Mouse (Mus musculus): ENCODE measurements around the gene Doc2g. TPM values are rescaled to one million over a fixed set of nuclear protein-coding genes. Genes with fewer than 3 reads are reported as not detected.
A peak's percentile ranks its signal among the peaks of the same experiment; 100 is the strongest.
"Not testable (repeated sequence)": the region's sequence is repeated elsewhere in the genome, so short reads cannot be mapped to it uniquely, and the experiment has no call there.

The Doc2g gene
- polyA plus RNA-seq, 1 experiment = 2.1 TPM

- Histone ChIP-seq H3K4me3 (ENCODE audit: insufficient read depth, low read length) (no peak overlapping the region), H3K27ac (ENCODE audit: insufficient read depth, low read length) (no peak overlapping the region), H3K4me1 (ENCODE audit: control insufficient read depth, insufficient read depth, low read length) (no peaks in the 10 kb centered on the region)
- no peak for TF ChIP-seq CTCF (IDR thresholded peaks at IDR 0.05; ENCODE audit: borderline replicate concordance, insufficient read depth, low read length)
- no peak for TF ChIP-seq POLR2A (IDR thresholded peaks at IDR 0.05; ENCODE audit: low read depth, low read length)
Observed at GRCm38 (mm10) chr19:4032668-4033067, 29.6 kb downstream of the Doc2g start.

- no peak for TF ChIP-seq POLR2A (IDR thresholded peaks at IDR 0.05; ENCODE audit: low read depth, low read length)
- TF ChIP-seq CTCF (IDR thresholded peaks at IDR 0.05; ENCODE audit: borderline replicate concordance, insufficient read depth, low read length) = no peak
- Histone ChIP-seq H3K27ac (ENCODE audit: insufficient read depth, low read length) (no peak overlapping the region), H3K4me3 (ENCODE audit: insufficient read depth, low read length) (no peak overlapping the region), H3K4me1 (ENCODE audit: control insufficient read depth, insufficient read depth, low read length) (no peaks in the 10 kb centered on the region)
Observed at GRCm38 (mm10) chr19:4033298-4033697, 30.2 kb downstream of the Doc2g start.

- Histone ChIP-seq H3K4me1 (ENCODE audit: control insufficient read depth, insufficient read depth, low read length) (no peaks in the 10 kb centered on the region), H3K27ac (ENCODE audit: insufficient read depth, low read length) (no peak overlapping the region), H3K4me3 (ENCODE audit: insufficient read depth, low read length) (no peak overlapping the region)
- TF ChIP-seq POLR2A (IDR thresholded peaks at IDR 0.05; ENCODE audit: low read depth, low read length) = no peak
- TF ChIP-seq CTCF (IDR thresholded peaks at IDR 0.05; ENCODE audit: borderline replicate concordance, insufficient read depth, low read length) = no peak
Observed at GRCm38 (mm10) chr19:4033742-4034141, 30.6 kb downstream of the Doc2g start.

GRCm38 (mm10) chr19:4036327-4037045, 33.4 kb downstream of the Doc2g start:
- H3K4me3 ChIP-seq (ENCODE audit: insufficient read depth, low read length) = no peak overlapping the region; the same call in 1 of the 2 replicates
- no peak overlapping the region for H3K27ac ChIP-seq (ENCODE audit: insufficient read depth, low read length)
- TF ChIP-seq CTCF (IDR thresholded peaks at IDR 0.05; ENCODE audit: borderline replicate concordance, insufficient read depth, low read length) = no peak
- TF ChIP-seq POLR2A (IDR thresholded peaks at IDR 0.05; ENCODE audit: low read depth, low read length) = no peak
- H3K4me1 ChIP-seq (ENCODE audit: control insufficient read depth, insufficient read depth, low read length) = no peaks in the 10 kb centered on the region

- not testable (repeated sequence) for H3K4me1 ChIP-seq (ENCODE audit: control insufficient read depth, insufficient read depth, low read length)
- peak overlapping the region; percentile 73 for H3K4me3 ChIP-seq (ENCODE audit: insufficient read depth, low read length)
- 0 out of 2 replicates have a peak overlapping the region, but pooled peaks have one; percentile 17 for H3K27ac ChIP-seq (ENCODE audit: insufficient read depth, low read length)
Observed at GRCm38 (mm10) chr19:4037154-4037787, 34.2 kb downstream of the Doc2g start.

- H3K4me1 ChIP-seq (ENCODE audit: control insufficient read depth, insufficient read depth, low read length) = no peaks in the 10 kb centered on the region
- TF ChIP-seq CTCF (IDR thresholded peaks at IDR 0.05; ENCODE audit: borderline replicate concordance, insufficient read depth, low read length) (no peak), POLR2A (IDR thresholded peaks at IDR 0.05; ENCODE audit: low read depth, low read length) (peak; percentile 98)
Observed at GRCm38 (mm10) chr19:4037788-4038232, 34.7 kb downstream of the Doc2g start, which contains the start of gene Gstp1. Gene Gstp1, minus strand, starts transcription at chr19:4037985.

GRCm38 (mm10) chr19:4040941-4041340, 37.8 kb downstream of the Doc2g start:
- not testable (repeated sequence) for H3K27ac ChIP-seq (ENCODE audit: insufficient read depth, low read length); H3K4me3 ChIP-seq (ENCODE audit: insufficient read depth, low read length); H3K4me1 ChIP-seq (ENCODE audit: control insufficient read depth, insufficient read depth, low read length)

More at GRCm38 (mm10) chr19:4037788-4038232, 34.7 kb downstream of the Doc2g start, which contains the start of gene Gstp1:
- Histone ChIP-seq H3K4me3 (ENCODE audit: insufficient read depth, low read length) (peak within 1 kb of the TSS; percentile 73), H3K27ac (ENCODE audit: insufficient read depth, low read length) (peak within 1 kb of the TSS; percentile 49; the same call in 1 of the 2 replicates)

GRCm38 (mm10) chr19:4041500-4041899, 38.4 kb downstream of the Doc2g start:
- H3K4me1 ChIP-seq (ENCODE audit: control insufficient read depth, insufficient read depth, low read length); H3K27ac ChIP-seq (ENCODE audit: insufficient read depth, low read length); H3K4me3 ChIP-seq (ENCODE audit: insufficient read depth, low read length): not testable (repeated sequence)

GRCm38 (mm10) chr19:4042124-4042523, 39.0 kb downstream of the Doc2g start:
- Histone ChIP-seq H3K4me3 (ENCODE audit: insufficient read depth, low read length) (no peak overlapping the region), H3K4me1 (ENCODE audit: control insufficient read depth, insufficient read depth, low read length) (no peaks in the 10 kb centered on the region), H3K27ac (ENCODE audit: insufficient read depth, low read length) (no peak overlapping the region)
- no peak for TF ChIP-seq POLR2A (IDR thresholded peaks at IDR 0.05; ENCODE audit: low read depth, low read length)

- not testable (repeated sequence) for H3K4me3 ChIP-seq (ENCODE audit: insufficient read depth, low read length); H3K27ac ChIP-seq (ENCODE audit: insufficient read depth, low read length); H3K4me1 ChIP-seq (ENCODE audit: control insufficient read depth, insufficient read depth, low read length)
Observed at GRCm38 (mm10) chr19:4044109-4044508, 41.0 kb downstream of the Doc2g start.

Measured in embryonic fibroblast, embryonic 13.5 days (primary cell).